Mouse (Mus musculus): ENCODE data around the gene Bivm.

Gene Bivm

DNA sequence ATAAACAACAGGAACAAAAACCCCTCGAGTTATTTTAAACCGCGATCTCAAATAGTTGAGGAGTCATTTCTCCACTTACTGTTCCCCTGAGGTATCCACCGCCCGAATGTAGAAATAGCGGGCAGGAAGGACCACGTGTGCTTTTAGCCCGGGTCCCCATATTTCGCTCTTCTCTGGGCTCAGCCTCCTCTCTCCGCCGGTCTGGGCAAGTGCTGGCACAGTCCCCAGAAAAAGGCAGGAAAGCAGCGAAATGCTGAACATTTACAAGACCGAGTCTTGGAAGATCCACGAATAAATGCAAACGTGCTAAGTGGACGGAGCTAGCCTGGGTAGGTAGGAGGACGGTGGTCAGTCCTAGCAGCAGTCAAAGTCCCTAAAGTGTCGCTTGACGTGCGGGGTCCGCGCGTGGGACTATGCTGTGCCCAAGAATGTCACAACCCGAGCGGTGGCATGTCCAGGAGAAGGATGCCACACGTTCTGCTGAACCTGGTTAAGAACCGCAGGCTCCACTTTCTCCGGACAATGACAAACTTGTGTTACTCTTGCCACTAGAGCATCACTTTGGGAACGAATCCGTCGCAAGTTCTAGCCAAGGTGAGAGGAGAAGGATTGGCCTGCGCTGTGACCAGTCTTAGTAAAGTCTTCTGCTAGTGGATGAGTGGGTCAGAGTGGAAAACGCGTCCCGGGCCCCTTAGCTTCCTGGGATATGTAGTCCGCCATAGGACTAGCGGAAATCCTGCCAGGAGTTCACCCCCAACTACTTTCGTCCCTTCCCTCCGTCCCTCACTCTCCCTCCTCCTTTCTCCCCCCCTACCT lies at the start of gene Bivm, which contains the start of gene Kdelc1:
TSS of gene Bivm (plus strand) at position 719 of the 816 bp plus-strand sequence.
TSS of gene Kdelc1 (minus strand) at position 570 of the 816 bp plus-strand sequence.
- DNase-seq = peak; percentile 94 to 96

DNA sequence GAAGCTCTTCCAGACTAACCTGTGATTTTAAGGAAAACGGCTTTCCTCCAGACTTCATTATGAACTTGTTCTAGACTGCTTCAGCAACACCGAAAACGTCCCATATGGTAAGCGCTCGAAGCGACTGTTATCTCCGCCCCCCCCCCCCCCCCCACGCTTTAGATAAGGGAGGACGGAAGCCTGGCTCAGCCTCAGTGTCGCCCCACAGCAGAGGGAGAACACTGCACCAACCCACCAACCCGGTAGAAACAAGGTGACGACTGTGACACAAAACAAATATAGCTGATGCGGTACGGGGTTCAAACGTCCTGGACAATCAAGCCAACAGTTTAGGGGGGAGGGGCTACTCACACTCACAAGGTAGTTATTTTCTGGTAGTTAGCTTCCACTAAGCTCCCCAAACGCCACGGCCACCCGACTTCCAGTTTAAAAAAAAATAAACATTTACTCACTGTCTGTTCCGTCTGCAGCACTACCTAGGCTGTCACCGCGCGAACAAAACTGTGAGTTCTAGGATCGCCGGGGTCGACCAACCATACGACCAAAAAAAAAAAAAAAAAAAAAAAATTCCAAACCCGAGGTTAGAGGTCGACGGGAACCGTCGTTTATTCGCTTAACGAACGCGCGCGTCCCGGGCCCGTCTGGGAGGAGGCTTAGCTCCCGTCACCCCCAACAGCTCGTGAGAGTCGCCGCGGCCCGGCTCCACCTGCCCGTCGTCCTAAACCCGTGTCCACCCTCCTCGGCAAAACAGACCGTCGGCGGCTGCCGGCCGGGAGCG lies 17.1 kb upstream of the Bivm start:
- peak; percentile 11 to 24 for DNase-seq

DNA sequence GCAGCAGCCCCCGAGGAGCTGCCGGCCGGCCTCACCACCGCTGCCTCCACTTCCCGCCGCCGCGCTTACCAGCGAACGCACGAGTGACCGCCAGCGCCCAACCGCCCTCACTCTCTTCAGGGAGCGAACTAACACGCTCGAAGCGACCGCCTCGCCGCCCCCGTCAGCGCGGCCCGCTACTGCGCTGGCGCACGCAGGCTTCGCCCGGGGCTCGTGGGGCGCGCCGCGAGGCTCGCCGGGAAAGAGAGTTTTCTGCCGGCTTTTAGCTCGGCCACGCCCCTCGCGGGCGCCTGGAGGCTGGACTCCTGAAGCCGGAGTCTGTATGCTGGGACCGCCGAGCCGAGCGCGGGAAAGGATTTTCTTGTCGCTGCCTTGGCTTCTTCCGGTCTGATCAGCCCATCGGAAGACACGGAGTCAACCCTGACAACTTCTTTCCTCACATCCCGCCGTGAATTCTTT lies 16.5 kb upstream of the Bivm start, which contains the start of gene Tex30:
TSS of gene Tex30 (minus strand) at position 183 of the 459 bp plus-strand sequence.
- DNase-seq = peak; percentile 94 to 95

DNA sequence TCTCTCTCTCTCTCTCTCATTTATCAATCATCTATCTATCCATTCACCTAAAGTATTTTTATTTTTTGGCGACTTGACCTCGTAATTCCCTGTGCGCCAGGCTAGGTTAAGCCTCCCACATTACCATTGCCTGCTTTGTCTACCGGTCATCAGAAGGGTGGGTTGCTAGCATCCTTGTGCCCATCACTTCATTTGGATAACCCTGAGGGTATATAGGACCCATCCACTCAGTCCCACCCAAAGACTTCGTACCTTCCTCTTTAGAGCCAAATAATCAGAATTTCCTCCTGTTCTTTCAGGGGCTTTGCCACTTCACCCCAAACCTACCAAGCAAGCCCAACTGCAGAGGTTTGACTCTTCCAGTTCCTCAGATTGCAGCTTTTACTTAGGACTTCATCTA lies 15.8 kb upstream of the Bivm start:
- DNase-seq = no peak

DNA sequence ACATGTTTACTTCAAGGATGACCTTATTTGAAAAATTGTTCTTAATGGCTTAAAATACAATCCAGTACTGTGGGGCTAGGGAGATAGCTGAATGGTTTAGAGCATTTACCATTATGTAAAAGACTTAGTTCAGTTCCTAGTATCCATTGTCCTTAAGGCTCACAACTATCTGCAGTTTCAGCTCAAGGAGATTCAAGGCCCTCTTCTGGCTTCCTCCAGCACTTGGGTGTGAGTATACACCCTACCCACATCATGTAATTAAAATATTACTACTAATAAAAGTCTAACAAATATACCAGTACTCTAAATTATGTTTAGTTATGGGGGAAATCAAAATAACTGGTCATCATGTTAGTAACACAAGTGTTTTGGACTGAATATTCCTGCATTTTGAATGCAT lies 1.2 kb upstream of the Bivm start:
- no peak for DNase-seq

DNA sequence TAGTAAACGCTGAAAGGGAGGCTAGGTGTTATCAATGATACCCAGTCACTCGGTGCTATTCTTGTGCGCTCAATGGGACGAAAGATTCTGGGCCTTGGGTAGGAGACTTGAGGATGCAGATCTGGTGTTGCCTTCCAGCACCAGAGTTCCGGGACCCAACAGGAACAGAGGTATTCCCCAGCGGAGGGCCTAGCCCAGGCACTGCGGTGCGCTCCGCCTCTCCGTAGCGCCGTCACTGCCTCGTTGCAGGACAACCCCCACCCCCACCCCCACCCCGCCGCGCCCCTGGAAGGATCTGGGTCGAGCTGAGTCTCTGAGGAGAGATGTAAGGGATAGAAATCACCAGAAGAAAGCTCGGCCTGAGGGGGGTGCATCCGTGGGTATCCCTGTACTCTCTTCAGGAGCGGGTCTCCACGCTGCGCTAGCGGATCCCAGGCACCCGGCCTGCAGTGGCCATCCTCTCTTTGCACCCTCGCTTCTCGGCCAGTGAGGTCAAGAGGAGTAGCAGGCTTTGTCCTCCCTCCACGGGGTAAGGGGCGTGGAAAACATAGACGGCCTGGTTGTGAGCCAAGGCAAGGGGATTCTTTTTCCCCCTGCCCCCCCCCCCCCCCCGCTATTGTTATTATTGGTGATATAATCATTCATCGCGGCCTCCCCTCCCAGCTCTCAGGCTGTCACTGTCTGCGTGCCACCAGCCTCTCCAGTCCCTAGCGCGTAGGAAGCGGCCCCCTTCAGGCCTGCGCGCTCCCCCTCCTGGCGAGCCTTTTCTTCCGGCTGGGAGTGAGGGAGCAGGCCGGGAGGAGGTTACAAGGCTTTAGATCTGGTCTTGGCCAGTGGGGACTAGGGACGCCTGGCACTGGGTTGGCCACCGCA lies 680 bp downstream of the Bivm start:
- DNase-seq = peak; percentile 83 to 88

DNA sequence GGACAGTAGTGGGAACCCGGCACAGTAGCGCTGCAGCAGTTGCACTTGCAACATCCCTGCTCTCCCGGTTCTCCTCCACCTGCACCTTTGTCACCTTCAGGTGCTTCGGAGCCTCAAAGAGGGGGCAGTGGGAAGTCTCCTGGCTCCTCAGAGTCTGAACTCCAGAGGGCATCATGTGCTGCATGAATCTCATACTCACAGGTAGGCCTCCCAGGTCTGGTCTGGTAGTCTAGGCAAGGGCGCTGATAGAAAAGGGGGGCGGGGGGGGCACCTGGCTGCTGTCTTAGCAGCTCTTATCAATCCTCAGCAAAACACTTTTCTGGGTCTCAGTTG lies 1.3 kb downstream of the Bivm start:
- DNase-seq = no peak

DNA sequence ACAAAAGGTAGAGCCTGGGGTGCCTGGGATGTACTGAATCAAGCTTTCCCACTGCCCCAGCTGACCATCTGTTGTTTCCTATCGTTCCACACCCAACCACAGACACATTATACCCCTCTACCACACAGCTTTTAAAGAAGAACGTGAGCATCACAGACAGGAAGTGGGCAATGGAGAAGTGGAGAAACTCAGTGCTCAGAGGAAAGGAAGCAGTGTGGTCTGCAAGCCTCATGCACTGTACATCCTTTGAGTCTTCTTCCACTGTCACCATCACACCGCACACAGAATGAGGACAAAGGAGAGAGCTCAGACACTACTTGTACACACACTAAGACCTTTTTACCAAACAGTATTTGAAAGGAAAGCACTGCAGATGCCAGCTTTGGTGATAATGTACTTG lies 3.5 kb downstream of the Bivm start:
- DNase-seq = no peak

DNA sequence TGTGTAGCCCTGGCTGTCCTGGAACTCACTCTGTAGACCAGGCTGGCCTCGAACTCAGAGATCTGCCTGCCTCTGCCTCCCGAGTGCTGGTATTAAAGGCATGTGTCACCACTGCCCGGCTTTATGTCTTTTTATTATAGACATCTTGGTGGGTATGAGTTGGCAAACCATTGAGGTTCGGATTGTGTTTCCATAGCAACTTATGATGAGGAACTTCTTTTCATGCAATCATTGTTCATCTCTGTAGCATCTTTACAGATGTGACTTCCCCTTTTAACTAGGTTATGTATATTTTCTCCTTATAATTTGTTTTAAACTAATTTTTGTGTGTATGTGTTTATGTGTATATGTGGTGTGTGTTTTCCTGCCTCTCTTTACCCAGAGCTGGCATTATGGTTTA lies 6.8 kb downstream of the Bivm start:
- no peak for DNase-seq

DNA sequence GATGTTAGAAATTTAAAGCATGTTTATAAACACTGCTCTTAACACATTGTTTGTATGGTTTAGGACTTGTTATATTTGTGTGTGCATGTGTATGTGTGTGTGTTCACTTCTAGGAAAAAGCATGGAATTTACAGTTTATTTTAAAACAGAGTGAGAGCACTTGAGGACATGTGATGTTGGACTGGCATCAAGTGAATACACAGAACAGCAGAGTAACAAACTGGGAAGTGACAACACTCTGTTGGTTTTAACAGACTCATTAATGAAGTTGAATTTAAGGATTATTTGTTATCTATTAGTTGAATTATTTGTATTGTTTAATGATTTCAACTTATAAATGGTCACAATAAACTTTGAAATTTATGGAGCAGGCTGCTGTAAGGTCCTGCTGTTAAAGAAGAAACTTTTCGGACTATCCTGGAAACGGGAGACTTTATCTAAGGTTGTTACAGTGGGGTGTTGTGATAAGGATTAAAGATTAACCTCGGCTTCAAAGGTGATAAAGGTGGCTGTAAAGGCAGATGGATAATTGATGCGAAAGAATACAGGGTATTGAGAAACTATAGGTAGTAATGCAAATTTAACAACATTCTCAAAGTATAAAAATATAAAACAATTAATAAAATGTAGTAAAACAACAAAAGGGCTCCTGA lies 11.3 kb downstream of the Bivm start:
- DNase-seq = no peak

DNA sequence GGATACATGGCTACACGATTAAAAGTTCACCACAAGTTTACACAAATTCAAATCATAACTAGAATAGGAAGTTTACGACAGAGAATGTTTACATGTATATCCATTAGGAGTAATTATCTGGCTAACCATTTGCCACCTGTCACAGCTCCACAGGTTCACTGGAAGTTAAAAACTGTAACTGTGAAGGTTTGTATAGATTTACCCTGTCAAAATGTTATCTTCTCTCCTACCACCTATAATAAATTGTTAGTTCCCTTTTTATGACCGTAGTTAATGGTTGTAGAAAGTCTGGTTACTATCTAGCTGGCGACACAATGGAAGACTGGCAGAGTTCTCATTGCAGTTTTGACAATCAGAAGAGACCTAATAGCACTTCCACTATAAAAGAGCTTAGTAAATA lies 21.5 kb downstream of the Bivm start:
- no peak for DNase-seq

DNA sequence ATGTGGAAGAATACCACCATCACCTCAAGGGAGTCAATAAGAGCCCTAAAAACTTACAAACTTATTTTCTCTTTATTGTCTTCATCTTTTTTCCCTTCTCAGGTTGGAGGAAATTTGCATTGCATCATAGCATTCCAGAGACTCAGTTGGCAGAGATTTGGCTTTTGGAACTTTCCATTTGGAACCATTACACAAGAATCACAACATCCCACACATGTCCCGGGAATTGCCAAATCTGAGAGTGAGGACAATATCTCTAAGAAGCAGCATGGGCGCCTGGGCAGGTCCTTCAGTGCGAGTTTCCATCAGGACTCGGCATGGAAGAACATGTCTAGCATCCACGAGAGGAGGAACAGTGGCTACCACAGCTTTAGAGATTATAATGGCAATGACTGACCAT lies 24.0 kb downstream of the Bivm start:
- peak in 1 of 2 experiments; percentile 20 for DNase-seq

DNA sequence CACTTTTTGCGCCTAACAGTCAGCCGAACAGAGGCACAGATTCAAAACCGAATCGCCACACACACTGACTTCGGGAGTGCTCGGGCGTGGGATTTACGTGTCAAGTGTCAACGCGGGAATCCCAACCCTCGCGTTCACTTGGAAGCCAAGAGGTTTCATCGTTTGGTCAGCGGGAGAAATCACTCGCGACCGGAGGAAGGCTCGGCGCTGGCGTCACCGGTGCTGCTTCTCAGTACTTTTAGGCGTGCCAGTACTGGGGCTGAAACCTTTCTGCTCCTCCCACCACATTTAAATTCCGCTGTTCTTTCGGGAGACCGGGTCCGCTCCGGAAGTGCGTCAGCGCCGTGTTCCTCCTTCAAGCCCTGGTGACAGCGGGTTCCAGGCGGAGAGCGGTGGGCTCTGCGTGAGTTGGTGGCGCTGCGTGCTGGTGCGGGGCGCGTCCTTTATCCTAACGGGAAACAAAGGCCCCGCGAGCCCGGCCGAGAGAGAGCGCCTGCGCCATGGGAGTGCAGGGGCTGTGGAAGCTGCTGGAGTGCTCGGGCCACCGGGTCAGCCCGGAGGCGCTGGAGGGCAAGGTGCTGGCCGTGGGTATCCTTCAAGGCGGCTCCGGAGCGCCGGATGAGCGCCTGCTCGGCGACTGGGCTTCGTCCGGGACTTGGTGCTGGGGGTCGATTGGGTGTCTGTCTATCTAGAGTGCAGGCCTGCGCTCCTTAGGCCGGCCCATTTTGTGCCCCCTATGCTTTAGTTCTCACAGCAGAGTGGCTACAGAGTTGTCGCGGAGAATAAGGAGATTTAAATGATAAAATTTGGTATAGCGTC lies 29.0 kb downstream of the Bivm start, which contains the start of gene Ercc5:
TSS of gene Ercc5 (plus strand) at position 182 of the 819 bp plus-strand sequence.
- peak; percentile 91 to 94 for DNase-seq

DNA sequence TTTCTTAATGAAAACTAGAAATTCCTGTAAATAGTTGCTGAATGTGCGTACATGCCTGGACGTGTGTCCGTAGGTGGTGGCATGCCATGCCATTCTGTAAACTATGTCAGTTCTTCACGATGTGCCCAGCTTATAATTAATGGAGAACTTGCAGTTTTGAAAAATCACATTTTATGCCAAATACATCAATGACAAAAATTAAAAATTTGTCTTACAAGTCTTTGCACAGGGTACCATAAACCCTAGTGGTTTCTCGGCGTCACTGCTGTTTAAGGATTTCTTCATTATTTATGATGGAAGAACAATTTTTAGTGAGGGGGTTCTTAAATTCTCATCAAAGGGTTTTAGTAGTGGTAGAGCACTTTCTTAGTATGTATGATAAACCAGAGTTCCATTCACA lies 29.9 kb downstream of the Bivm start:
- DNase-seq = no peak

DNA sequence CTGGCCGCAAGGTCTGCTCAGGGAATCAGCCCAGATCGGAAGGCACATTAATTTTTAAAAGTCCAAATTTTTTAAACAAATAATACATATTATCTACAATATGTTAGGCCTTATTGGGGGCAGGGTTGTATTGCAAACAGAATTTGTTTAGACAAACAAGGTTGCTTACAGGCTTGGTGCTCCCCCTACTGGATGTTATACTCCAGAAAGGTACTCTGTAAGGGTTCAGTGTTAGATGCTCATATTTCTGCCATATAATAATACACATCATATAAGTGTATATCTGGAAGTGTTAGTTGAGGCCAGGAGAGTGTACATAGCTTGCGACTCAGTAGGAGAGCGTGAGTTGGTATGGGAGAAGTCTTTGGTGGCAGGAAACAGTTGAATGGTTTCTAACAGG lies 36.5 kb downstream of the Bivm start:
- DNase-seq = no peak

DNA sequence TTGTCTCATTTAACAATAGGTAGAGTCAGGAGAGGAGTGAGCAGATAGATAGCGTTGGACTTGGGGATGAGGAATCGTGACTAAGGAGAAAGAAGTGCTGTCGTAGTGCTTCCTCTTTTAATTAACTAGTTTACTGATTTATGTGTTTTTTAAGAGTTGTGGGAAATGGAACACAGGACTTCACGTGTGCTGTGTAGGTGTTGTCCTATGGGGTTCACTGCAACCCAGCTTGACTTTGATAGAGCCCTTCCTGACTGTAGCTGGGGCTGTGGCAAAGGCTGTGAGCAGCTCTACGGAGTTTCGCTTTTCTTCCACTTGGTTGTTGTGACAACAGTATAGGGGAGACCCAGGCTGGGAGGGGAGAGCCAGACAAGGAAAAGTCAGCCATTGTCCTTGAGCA lies 39.6 kb downstream of the Bivm start:
- DNase-seq = no peak

DNA sequence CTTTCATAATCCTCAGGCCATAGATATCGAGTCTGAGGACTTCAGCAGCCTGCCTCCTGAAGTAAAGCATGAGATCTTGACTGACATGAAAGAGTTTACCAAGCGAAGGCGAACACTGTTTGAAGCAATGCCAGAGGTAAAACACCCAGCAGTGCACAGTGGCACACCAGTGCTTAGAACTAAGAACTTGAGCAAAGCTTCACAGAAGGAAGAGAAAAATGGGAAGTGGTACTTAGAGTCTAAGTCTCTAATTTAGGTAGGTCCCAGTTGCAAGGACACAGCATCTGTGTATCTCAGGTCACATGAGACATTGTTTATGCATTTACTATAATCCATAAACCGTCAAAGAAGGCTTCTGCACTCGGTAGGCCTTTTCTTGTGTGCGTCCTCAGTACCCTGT lies 43.1 kb downstream of the Bivm start:
- DNase-seq = no peak

DNA sequence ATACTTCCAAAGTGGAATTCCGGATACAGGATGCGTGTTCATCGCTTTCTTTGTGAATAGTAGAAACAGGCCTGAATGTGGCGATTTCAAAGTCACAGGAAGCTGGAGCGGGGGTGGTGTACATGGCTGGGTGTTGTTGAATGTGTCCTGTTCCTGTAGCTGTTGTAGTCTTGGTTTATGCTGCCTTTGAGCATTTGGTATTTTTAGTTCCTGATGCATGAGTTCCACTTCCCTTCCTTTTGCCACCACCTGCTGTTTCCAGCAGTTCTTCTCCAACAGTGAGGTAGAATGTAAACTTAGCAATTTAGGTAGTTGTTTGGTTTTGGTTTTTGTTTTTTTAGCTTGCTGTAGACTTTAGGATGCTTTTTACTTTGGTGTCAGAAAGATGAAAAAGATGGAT lies 43.6 kb downstream of the Bivm start:
- DNase-seq = no peak

DNA sequence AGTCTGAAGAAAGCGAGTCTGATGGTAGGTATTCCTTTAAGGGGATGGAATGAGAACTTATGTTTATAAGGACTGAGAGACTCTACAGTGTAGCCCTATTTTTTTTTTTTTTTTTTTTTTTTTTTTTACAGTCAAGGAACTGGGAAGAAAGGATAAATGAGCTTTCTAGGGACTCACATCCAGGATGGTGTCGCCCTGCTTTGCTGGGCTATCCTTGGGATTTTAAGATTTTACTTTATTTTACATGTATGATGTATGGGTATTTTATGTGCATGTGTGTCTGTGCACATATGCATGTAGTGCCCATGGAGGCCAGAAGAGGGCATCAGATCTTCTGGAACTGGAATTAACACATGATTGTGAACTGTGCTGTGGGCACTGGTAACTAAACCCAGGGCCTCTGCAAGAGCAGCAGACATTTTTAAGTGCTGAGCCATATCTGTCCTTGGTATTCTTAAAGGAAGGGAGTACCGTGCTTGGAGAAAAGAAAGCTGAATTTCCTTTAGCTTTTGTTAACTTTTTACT lies 49.2 kb downstream of the Bivm start:
- DNase-seq = no peak

DNA sequence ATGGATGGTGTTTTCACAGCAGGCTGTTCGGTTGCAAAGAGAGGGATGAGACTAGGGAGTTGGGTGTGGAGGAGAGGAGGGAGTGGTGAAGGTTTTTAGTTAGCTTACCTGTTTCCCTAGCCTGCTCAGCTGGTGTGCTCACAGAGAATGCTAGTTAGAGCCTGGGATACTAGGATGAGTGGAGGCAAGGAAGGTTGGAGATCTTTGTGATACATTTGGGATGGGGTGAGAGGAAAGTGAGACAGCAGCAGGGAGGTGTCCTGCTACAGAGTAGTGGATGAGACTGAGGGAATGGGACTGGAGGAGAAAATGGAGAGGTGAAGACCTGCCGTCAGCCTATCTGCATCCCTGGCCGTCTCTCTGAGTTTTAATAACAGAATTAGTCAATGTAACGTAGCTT lies 53.9 kb downstream of the Bivm start:
- no peak for DNase-seq

DNA sequence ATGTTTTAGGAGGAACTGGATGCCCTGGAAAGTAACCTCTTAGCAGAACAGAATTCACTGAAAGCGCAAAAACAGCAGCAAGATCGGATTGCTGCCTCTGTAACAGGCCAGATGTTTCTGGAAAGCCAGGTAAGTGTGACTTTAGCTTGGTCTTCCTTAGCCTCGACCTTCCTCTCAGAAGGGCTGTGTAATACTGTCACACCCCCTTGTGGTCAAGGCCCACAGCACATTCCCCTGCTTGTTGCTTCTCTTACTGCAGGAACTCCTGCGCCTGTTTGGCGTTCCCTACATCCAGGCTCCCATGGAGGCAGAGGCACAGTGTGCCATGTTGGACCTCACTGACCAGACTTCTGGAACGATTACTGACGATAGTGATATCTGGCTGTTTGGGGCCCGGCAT lies 55.1 kb downstream of the Bivm start:
- no peak for DNase-seq

Measured in lung, adult 18-20 months (tissue).